Mouse (Mus musculus) stomach, postnatal 0 days (tissue): ENCODE measurements around the gene Rufy2.

ENCODE experiments used
- CTCF ChIP-seq: IDR thresholded peaks from 2 replicates; pipeline ENCODE4 v1.5.1; 2016; ENCODE audit warnings: antibody characterized with exemption, low read depth, mild to moderate bottlenecking, moderate library complexity
- EP300 ChIP-seq: optimal IDR thresholded peaks from 2 replicates; pipeline ENCODE3; 2016; ENCODE audit warnings: antibody characterized with exemption

- TF ChIP-seq EP300 (no peak), CTCF (no peak)
Observed at GRCm38 (mm10) chr10:62990636-62991035, 10.6 kb downstream of the Rufy2 start.
